Mouse (Mus musculus) heart, adult 2 months (tissue): ENCODE measurements around the gene Ppp1r12c.

Experiments used
- CTCF ChIP-seq: fragments of 200-600 bp; IDR thresholded peaks from 2 replicates; pipeline ENCODE4 v1.8.1; 2022; ENCODE audit warnings: antibody characterized with exemption, mild to moderate bottlenecking, moderate library complexity
- POLR2A ChIP-seq: fragments of 200-500 bp; IDR thresholded peaks from 2 replicates; pipeline ENCODE4 v1.6.1; 2011; ENCODE audit warnings: mild to moderate bottlenecking, low read depth, low read length, control low read depth; ENCODE audit not compliant: insufficient read depth

DNA sequence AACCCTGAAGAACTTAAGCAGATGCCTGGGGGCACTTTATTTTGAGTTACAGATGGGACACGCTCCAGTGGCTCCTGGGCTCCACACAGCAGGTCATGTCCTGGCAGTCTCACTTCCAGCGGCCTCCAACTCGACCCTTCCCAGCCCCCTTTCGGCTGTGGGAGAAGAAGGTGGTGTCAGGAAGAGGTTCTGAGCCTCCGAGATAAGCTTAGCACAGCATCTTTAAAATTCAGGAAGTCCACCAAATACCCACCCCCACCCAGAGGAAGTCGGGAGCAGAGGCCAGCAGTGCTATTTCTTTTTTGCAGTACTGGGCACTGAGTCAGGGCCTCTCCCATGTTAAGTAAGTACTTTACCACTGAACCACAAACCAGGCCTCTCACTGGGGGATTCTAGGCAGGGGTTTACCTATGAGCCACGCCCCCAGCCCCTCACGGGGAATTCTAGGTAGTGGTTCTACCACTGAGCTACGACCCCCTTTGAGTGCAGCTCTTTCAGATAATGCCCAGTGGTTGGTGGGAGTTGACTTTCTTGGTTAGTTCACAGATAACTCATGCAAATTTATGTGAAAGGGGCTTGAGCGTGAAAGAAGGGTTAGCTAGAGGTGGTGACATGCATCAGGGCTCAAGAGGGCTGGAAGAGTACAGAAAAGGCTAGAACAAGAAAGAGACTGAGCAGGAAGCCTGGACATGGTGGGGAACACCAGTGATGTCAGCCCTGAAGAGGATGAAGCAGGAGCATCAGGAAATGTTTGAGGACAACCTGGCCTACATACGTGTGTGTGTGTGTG lies 3.4 kb upstream of the Ppp1r12c start:
- TF ChIP-seq CTCF (no peak), POLR2A (0 out of 2 replicates have a peak, but pooled peaks have one; percentile 13)
